Mouse (Mus musculus) megakaryocyte, adult 5-6 weeks (primary cell): ENCODE data around the gene Tmbim6. TPM values are rescaled to one million over a fixed set of nuclear protein-coding genes. Genes with fewer than 3 reads are reported as not detected.
A peak's percentile ranks its signal among the peaks of the same experiment; 100 is the strongest.
"Not testable (repeated sequence)": the region's sequence is repeated elsewhere in the genome, so short reads cannot be mapped to it uniquely, and the experiment has no call there.

Experiments
- ATAC-seq: 2 replicates; pipeline ENCODE4 v1.8.0; 2016; ENCODE audit warnings: mild to moderate bottlenecking, inconsistent platforms; ENCODE audit not compliant: poor library complexity, severe bottlenecking
- total RNA-seq, 2 experiments: library from RNA; stranded (forward) in 1 of 2; stranded (reverse) in 1 of 2; fragments of 153-499, 151-499 nt in 1 of 2; fragments of 221-1000, 200-1000 nt in 1 of 2; gene quantifications; 2 replicates each; pipeline versions ENCODE4 v1.2.3 to v1.2.4; 2015 to 2017

The Tmbim6 gene
- total RNA-seq, 2 experiments from 2014 or later, result 187 to 410 TPM

- ATAC-seq, result no peak
Measured at GRCm38 (mm10) chr15:99416957-99417356, 24.3 kb downstream of the Tmbim6 start.

DNA sequence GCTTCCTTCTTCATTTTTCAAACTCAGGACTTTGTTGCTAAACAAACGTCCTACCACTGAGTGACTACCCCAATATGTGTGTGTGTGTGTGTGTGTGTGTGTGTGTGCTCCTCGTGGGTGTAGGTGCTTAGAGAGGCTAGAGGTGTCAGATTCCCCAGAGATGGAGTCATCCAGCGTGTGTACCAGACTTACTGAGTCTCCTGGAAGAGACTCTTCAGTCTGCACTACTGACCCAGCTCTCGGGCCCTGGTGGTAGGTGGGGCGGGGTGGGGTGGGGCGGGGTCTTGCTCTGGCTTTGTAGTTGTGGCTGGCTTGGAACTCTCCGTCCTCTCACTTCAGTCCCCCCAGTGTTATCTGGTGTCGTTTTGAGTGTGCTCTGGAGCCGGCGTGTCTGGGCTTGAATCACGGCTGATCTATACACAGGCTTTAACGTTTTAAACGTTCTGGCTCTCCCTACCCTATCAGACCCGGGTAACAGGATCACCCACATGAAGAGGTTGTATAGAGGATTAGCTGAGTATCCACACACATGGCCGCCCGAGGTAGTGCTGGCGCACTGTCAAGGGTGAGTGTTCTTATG, 25.1 kb downstream of the Tmbim6 start:
- no peak for ATAC-seq

DNA sequence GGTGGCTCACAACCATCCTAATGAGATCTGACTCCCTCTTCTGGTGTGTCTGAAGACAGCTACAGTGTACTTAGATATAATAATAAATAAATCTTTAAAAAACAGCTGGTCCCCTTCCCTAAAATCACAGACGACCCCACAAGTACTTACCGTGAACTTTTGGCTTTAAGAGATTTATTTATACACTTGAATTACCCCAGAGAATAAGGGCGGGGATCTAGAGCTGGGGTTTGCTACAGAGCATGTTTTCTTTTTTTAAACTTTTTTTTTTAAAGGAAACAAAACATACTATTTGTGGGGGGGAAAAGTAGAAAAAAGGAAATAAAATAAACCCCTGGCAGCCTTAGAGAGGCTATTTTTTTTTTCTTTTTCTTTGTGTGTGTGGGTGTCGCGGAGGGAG, 27.4 kb downstream of the Tmbim6 start:
- ATAC-seq, result no peak

GRCm38 (mm10) chr15:99420521-99421014, 27.9 kb downstream of the Tmbim6 start:
- ATAC-seq, result no peak

- ATAC-seq, result peak; percentile 79
Measured at GRCm38 (mm10) chr15:99421152-99421551, 28.5 kb downstream of the Tmbim6 start.

DNA sequence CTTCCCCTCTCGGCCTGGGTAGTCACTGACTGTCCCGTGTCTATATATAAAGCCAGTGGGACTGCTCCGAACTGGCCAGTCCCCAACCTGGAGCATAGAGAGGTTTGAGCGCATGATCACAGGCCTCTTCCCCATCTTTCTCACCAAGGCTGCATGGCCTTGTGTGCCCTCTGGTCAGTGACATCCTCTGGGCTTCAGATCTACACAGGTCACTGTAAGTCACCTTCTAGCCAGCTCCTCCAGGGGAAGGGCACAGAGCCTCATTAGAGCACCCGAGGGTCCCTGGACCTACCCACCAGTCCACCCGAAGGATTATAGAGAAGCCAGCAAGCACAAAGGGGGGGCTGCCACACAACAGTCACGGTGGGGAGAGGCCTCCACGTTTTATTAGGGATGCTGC, 29.0 kb downstream of the Tmbim6 start:
- no peak for ATAC-seq

GRCm38 (mm10) chr15:99422551-99422950, 29.9 kb downstream of the Tmbim6 start:
- ATAC-seq, result no peak

GRCm38 (mm10) chr15:99423131-99423530, 30.4 kb downstream of the Tmbim6 start:
- no peak for ATAC-seq

DNA sequence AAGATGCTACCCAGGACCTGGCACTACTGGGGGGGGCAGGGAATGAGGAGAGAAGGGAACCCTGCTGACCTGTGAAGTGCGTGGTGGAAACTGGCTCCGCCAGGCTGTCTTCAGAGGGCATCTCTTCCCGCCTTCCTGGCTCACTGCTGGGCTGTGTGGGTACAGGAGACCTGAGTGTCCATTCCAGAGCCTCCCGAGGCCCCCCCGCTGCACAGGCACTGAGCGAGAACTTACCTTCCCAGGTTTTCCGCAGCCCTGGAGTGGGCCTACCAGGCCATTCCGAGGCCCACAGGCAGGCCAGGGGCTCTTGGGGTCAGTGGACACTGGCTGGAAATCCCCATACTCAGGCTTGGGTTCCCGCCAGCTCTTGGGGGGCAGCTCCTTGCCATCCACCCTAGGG, 31.2 kb downstream of the Tmbim6 start:
- no peak for ATAC-seq

- no peak for ATAC-seq
Measured at GRCm38 (mm10) chr15:99430394-99430793, 37.7 kb downstream of the Tmbim6 start.

DNA sequence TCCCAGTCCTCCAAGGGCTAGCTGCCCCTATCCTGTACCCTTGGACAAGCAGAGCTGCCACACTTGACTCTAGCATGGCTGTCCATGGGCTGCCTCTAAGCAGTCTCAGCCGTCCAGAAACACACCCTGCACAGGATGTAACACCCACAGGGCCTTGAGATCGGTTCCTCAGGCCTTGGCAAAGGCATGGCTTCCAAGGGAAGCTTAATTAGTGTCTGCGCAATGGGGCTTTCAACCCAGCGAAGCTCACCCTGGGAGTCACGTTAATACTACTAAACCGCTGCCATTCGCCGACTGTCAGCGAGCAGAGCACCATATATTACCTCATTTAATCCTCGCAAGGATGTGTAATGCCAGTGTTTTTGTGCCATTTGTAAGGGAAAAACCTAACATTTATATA, 38.4 kb downstream of the Tmbim6 start:
- ATAC-seq, result no peak

DNA sequence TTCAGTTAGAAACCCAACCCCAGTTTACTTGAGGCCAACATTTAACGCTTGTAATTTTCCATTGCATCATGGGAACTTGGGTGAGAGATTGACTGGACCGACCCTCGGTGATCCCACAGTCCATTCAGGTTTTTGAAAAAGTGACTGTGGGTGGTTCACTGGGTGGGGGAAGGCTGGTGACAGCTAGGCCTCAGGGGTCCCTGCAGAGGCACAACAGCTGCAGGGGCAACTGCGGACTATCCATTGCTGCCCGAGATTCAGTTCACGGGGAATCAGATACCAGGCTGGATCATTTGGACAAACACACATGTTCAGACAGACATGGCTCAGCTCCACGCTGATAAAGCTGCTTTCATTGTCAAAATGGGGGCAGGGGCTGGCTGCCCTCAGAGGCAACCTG, 38.8 kb downstream of the Tmbim6 start:
- ATAC-seq, result no peak

DNA sequence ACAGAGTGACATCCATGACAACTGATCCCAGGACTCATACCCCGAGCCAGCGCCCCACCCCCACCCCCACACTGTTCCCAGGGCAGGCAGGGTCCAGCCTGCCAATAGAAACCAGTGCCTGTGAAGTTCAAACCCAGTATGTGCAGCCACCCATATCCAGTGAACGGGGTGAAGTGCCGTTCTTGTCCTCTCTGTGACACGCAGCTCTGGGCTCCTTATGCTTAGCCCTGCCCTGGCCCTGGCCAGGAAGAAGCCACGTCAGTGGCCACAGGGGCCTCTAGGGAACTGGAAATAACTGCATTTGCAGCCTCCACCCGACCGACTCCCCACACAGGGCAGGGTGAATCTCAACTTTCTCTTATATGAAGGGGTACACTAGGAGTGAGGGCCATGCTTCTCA, 39.3 kb downstream of the Tmbim6 start:
- ATAC-seq, result no peak

- ATAC-seq, result no peak
Measured at GRCm38 (mm10) chr15:99433081-99433718, 40.5 kb downstream of the Tmbim6 start.

DNA sequence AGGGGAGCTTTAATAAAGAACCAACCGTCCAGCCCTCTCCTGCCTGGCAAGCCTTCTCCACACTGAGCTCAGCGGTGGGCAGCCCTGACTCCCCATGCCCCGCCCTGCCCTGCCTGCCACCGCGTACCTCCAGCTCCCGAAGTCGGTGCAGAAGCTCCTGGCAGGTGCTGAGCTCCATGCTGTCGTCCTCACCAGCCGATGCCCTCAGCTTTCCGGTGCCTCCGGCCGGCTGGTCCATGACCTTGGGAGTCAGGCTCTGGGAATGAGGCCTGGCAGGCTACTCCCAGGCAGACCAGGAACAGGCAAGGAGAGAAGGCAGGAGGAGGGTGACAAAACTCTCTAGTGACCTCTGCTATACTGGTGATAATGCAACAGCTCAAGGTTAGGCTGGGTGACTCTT, 41.2 kb downstream of the Tmbim6 start:
- no peak for ATAC-seq

- no peak for ATAC-seq
Measured at GRCm38 (mm10) chr15:99438966-99439698, 46.5 kb downstream of the Tmbim6 start.

GRCm38 (mm10) chr15:99440112-99440815, 47.6 kb downstream of the Tmbim6 start:
- no peak for ATAC-seq

GRCm38 (mm10) chr15:99440816-99441457, 48.3 kb downstream of the Tmbim6 start:
- no peak for ATAC-seq

- ATAC-seq, result no peak
Measured at GRCm38 (mm10) chr15:99442358-99442757, 49.7 kb downstream of the Tmbim6 start.

GRCm38 (mm10) chr15:99445567-99445966, 52.9 kb downstream of the Tmbim6 start:
- no peak for ATAC-seq

DNA sequence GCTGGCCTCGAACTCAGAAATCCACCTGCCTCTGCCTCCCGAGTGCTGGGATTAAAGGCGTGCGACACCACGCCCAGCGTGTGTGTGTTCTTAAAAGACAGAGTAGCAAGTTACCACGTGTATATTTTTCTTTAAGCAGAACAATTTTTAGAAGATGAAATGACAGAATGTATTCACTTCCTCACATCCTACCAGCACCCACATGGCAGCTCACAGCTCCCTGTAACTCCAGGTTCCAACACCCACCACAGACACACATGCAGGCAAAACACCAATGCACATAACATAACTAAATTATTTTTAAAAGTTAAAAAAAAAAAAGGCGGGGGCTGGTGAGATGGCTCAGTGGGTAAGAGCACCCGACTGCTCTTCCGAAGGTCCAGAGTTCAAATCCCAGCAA, 53.5 kb downstream of the Tmbim6 start:
- ATAC-seq, result not testable (repeated sequence)
